8 mouse cellular contexts compared by ENCODE assay signal in genomic region chr14:14012383-14013251, GRCm38 (mm10). TPM values are rescaled to one million over a fixed set of nuclear protein-coding genes. Genes with fewer than 3 reads are reported as not detected.
DNase-seq lines count a peak whose midpoint lies in the region; ATAC-seq and TF ChIP-seq lines count a peak whose summit lies in the region.

No protein-coding gene starts in this region.

- no peak for TF ChIP-seq CTCF in G1E (IDR thresholded peaks at IDR 0.05; ENCODE audit: low read depth, low read length)
- TF ChIP-seq CTCF in testis, adult 2 months (IDR thresholded peaks at IDR 0.05; ENCODE audit: control insufficient read depth, insufficient read depth, insufficient replicate concordance, low read depth, low read length), result no peak

- peak; percentile 74 for ATAC-seq in G1E (ENCODE audit: extremely low read depth, insufficient number of reproducible peaks, low FRiP score, poor library complexity, severe bottlenecking)
- peak; percentile 94 for ATAC-seq in forebrain, embryonic 15.5 days (replicated peaks)
- peak; percentile 94 for ATAC-seq in neural tube, embryonic 14.5 days (ENCODE audit: low read depth)

- no peaks in the 10 kb centered on the region for H3K9me3 ChIP-seq in G1E (replicated peaks)
- H3K9me3 ChIP-seq in forebrain, embryonic 15.5 days, result no peaks in the 10 kb centered on the region
- no peaks in the 10 kb centered on the region for H3K9me3 ChIP-seq in neural tube, embryonic 14.5 days (ENCODE audit: control insufficient read depth, low read length)

- H3K4me3 ChIP-seq in G1E (ENCODE audit: low read depth, low read length), result peak overlapping the region; percentile 83
- peak overlapping the region; percentile 68 for H3K4me3 ChIP-seq in forebrain, embryonic 15.5 days
- H3K4me3 ChIP-seq in neural tube, embryonic 14.5 days (ENCODE audit: low read depth, low read length), result peak overlapping the region; percentile 82
- H3K4me3 ChIP-seq in testis, adult 2 months (ENCODE audit: control insufficient read depth, low read depth, low read length), result peak overlapping the region; percentile 95

- peak overlapping the region; percentile 97 for H3K9ac ChIP-seq in forebrain, embryonic 15.5 days (replicated peaks)
- peak overlapping the region; percentile 98 for H3K9ac ChIP-seq in neural tube, embryonic 14.5 days (replicated peaks; ENCODE audit: low read depth, low read length)

- TF ChIP-seq POLR2A in testis, adult 2 months (IDR thresholded peaks at IDR 0.05; ENCODE audit: control insufficient read depth, low read depth, low read length), result no peak; the same call in 1 of the 2 replicates

- intact Hi-C loops in heart, postnatal 25 days (cut with DNase I), result loop anchor here (1.0 to 2.0 kb wide), 2 partner anchors 51 to 86 kb away; partner anchors contain the start of genes Atxn7 and Thoc7

- H3K36me3 ChIP-seq in G1E (replicated peaks), result peaks cover 22% of the 10 kb centered on the region
- no peaks in the 10 kb centered on the region for H3K36me3 ChIP-seq in forebrain, embryonic 15.5 days
- no peaks in the 10 kb centered on the region for H3K36me3 ChIP-seq in neural tube, embryonic 14.5 days (ENCODE audit: control insufficient read depth, insufficient read depth, low read length)
- H3K36me3 ChIP-seq in testis, adult 2 months (ENCODE audit: control insufficient read depth, insufficient read depth, low read length), result no peaks in the 10 kb centered on the region

- peaks cover 25% of the 10 kb centered on the region for H3K4me1 ChIP-seq in G1E (ENCODE audit: insufficient read depth, low read depth, low read length)
- H3K4me1 ChIP-seq in forebrain, embryonic 15.5 days, result peaks cover 30% of the 10 kb centered on the region
- H3K4me1 ChIP-seq in neural tube, embryonic 14.5 days (ENCODE audit: control insufficient read depth, insufficient read depth, low read length), result peaks cover 12% of the 10 kb centered on the region
- H3K4me1 ChIP-seq in testis, adult 2 months (ENCODE audit: control insufficient read depth, insufficient read depth, low read length), result peaks cover 6% of the 10 kb centered on the region

- under 1% methylated on average over 96 of the region's 116 CpGs for WGBS in forebrain, embryonic 15.5 days
- under 1% methylated on average over 60 of the region's 116 CpGs for WGBS in neural tube, embryonic 14.5 days

- H3K27me3 ChIP-seq in G1E (ENCODE audit: insufficient read depth, low read length), result no peaks in the 10 kb centered on the region
- H3K27me3 ChIP-seq in forebrain, embryonic 15.5 days, result no peaks in the 10 kb centered on the region
- H3K27me3 ChIP-seq in neural tube, embryonic 14.5 days (ENCODE audit: control insufficient read depth, insufficient read depth, low read length), result no peaks in the 10 kb centered on the region
- H3K27me3 ChIP-seq in testis, adult 2 months (ENCODE audit: control insufficient read depth, insufficient read depth, low read length), result no peaks in the 10 kb centered on the region

- peak overlapping the region; percentile 98 for H3K27ac ChIP-seq in forebrain, embryonic 15.5 days (replicated peaks)
- peak overlapping the region; percentile 98 for H3K27ac ChIP-seq in neural tube, embryonic 14.5 days (ENCODE audit: low read depth, low read length)
- H3K27ac ChIP-seq in testis, adult 2 months (ENCODE audit: control insufficient read depth, insufficient read depth, low read depth, low read length), result peak overlapping the region; percentile 88

- peak; percentile 85 for DNase-seq in G1E (ENCODE audit: low spot score)
- DNase-seq in cerebellum, adult 11-12 months, result peak; percentile 84
- peak; percentile 84 for DNase-seq in heart, postnatal 25 days (ENCODE audit: low spot score)
- DNase-seq in layer of hippocampus, adult 18-20 months (ENCODE audit: low spot score in 2 of 2), result peak; percentile 78 to 88
- DNase-seq in lung, adult 18-20 months, result peak; percentile 92 to 94

- H3K4me2 ChIP-seq in forebrain, embryonic 15.5 days (replicated peaks), result peak overlapping the region; percentile 86
- peak overlapping the region; percentile 88 for H3K4me2 ChIP-seq in neural tube, embryonic 14.5 days (ENCODE audit: low read depth, low read length)

RNA-seq across cellular contexts. Expression of gene Thoc7, which starts 51.0 kb away (rescaled TPM):
- 109 and 115 TPM in 2 replicates for total RNA-seq in G1E (2014; fragmentation: Nextera tagmentation)
- 228 and 232 TPM in 2 replicates for total RNA-seq in G1E (2017)
- 21.1 and 21.4 TPM in 2 replicates for polyA plus RNA-seq in G1E (2012)
- polyA plus RNA-seq in forebrain, embryonic 15.5 days (2015; fragmentation: Nextera tagmentation; extraction: Ambion mirVana), result 168 and 169 TPM in 2 replicates
- total RNA-seq in heart, postnatal 25 days (2021), result 10 to 100 TPM; 87.7 to 96.3 TPM
- total RNA-seq in layer of hippocampus, adult 18-20 months (2021), result 100 to 1,000 TPM in 1 of 2 experiments, 10 to 100 TPM in 1; 91.9 to 102 TPM
- 207 and 228 TPM in 2 replicates for polyA plus RNA-seq in neural tube, embryonic 14.5 days (2014; fragmentation: Nextera tagmentation; extraction: Ambion mirVana)
- 58.1 and 75.5 TPM in 2 replicates for polyA plus RNA-seq in testis, adult 2 months (2012; rRNA removed)

RNA-seq across cellular contexts. Expression of gene Atxn7, which starts 51.4 kb away (rescaled TPM):
- total RNA-seq in G1E (2014; fragmentation: Nextera tagmentation) (16.5 and 26.2 TPM in 2 replicates), G1E (2017) (12.5 and 14.8 TPM in 2 replicates)
- 11.0 and 11.4 TPM in 2 replicates for polyA plus RNA-seq in G1E (2012)
- 4.0 and 5.7 TPM in 2 replicates for polyA plus RNA-seq in forebrain, embryonic 15.5 days (2015; fragmentation: Nextera tagmentation; extraction: Ambion mirVana)
- total RNA-seq in heart, postnatal 25 days (2021), result 10 to 100 TPM; 14.7 to 19.0 TPM
- total RNA-seq in layer of hippocampus, adult 18-20 months (2021), result 10 to 100 TPM; 28.9 to 30.8 TPM
- polyA plus RNA-seq in neural tube, embryonic 14.5 days (2014; fragmentation: Nextera tagmentation; extraction: Ambion mirVana), result 6.0 and 6.1 TPM in 2 replicates
- 18.8 and 19.5 TPM in 2 replicates for polyA plus RNA-seq in testis, adult 2 months (2012; rRNA removed)

Comparison
In these comparisons a context has a peak if more than half of its experiments do, and no peak if none do; other contexts are left out.
1. Peak in every context shown above with its lines: DNase-seq, ATAC-seq, H3K4me3 ChIP-seq and H3K27ac ChIP-seq.